Mouse (Mus musculus) heart, embryonic 13.5 days (tissue): Measurements from ENCODE around the gene Rftn1. TPM values are rescaled to one million over a fixed set of nuclear protein-coding genes. Genes with fewer than 3 reads are reported as not detected.
"Not testable (repeated sequence)": the region's sequence is repeated elsewhere in the genome, so short reads cannot be mapped to it uniquely, and the experiment has no call there.

ENCODE experiments used
- ATAC-seq: fragments of 200-750 bp; cut with Nextera tagmentation; 2 replicates; pipeline ENCODE4 v1.8.0; 2017; ENCODE audit warnings: moderate TSS enrichment; ENCODE audit not compliant: insufficient number of reproducible peaks, low FRiP score, low TSS enrichment; ENCODE audit errors: extremely low read depth
- H3K27ac ChIP-seq: fragments of 300-500 bp; sonication (generic); replicated peaks from 2 replicates; pipeline ENCODE4 v1.5.1; 2015; ENCODE audit warnings: moderate library complexity, mild to moderate bottlenecking, inconsistent platforms
- H3K27me3 ChIP-seq: fragments of 300-500 bp; sonication (generic); replicated peaks from 2 replicates; pipeline ENCODE4 v1.6.1; 2015; ENCODE audit warnings: mild to moderate bottlenecking, inconsistent platforms
- H3K36me3 ChIP-seq: fragments of 300-500 bp; sonication (generic); 2 replicates; pipeline ENCODE4 v1.6.1; 2015; ENCODE audit warnings: mild to moderate bottlenecking, inconsistent platforms
- H3K4me1 ChIP-seq: fragments of 300-500 bp; sonication (generic); 2 replicates; pipeline ENCODE4 v1.6.1; 2015; ENCODE audit warnings: inconsistent platforms
- H3K4me2 ChIP-seq: fragments of 300-500 bp; sonication (generic); 2 replicates; pipeline ENCODE4 v1.6.1; 2015; ENCODE audit warnings: inconsistent platforms, mild to moderate bottlenecking, moderate library complexity
- H3K4me3 ChIP-seq: fragments of 300-500 bp; sonication (generic); 2 replicates; pipeline ENCODE4 v1.5.1; 2015; ENCODE audit warnings: moderate library complexity, mild to moderate bottlenecking, inconsistent platforms
- H3K9ac ChIP-seq: fragments of 300-500 bp; sonication (generic); 2 replicates; pipeline ENCODE4 v1.6.1; 2015; ENCODE audit warnings: inconsistent platforms, mild to moderate bottlenecking, moderate library complexity
- H3K9me3 ChIP-seq: fragments of 300-500 bp; sonication (generic); 2 replicates; pipeline ENCODE4 v1.6.1; 2016; ENCODE audit warnings: inconsistent platforms
- WGBS: fragments of 180-500 bp; shearing (Covaris S2); methylation state at CpG from one replicate; pipeline ENCODE4 v1.1.7; 2015; ENCODE audit warnings: mixed read lengths; 5-methylcytosine and 5-hydroxymethylcytosine counted together
- polyA plus RNA-seq: library from polyadenylated mRNA; unstranded; fragments of >200 nt; fragmentation: Nextera tagmentation; extraction: Ambion mirVana; gene quantifications from 2 replicates; pipeline ENCODE4 v1.2.1, GENCODE M21; 2015

The Rftn1 gene
- polyA plus RNA-seq, 1 experiment from 2014 or later = 26.3 TPM

GRCm38 (mm10) chr17:50124708-50125107, 65.8 kb downstream of the Rftn1 start:
- Histone ChIP-seq H3K9me3 (no peaks in the 10 kb centered on the region), H3K27me3 (no peaks in the 10 kb centered on the region), H3K4me3 (no peak overlapping the region), H3K4me2 (no peak overlapping the region), H3K4me1 (peaks cover 62% of the 10 kb centered on the region), H3K27ac (no peak overlapping the region), H3K36me3 (no peaks in the 10 kb centered on the region), H3K9ac (no peak overlapping the region)
- no peak for ATAC-seq
- 53% methylated on average over 4 of the region's 4 CpGs for WGBS

GRCm38 (mm10) chr17:50122555-50122954, 67.9 kb downstream of the Rftn1 start:
- Histone ChIP-seq H3K36me3 (no peaks in the 10 kb centered on the region), H3K27ac (no peak overlapping the region), H3K27me3 (no peaks in the 10 kb centered on the region), H3K4me1 (peaks cover 58% of the 10 kb centered on the region), H3K4me3 (no peak overlapping the region), H3K9me3 (no peaks in the 10 kb centered on the region), H3K4me2 (no peak overlapping the region), H3K9ac (no peak overlapping the region)
- ATAC-seq = no peak
- WGBS = 65% methylated on average over 8 of the region's 8 CpGs

GRCm38 (mm10) chr17:50120098-50120497, 70.4 kb downstream of the Rftn1 start:
- H3K9me3 ChIP-seq = no peaks in the 10 kb centered on the region
- no peak overlapping the region for H3K9ac ChIP-seq
- no peak overlapping the region for H3K4me3 ChIP-seq
- H3K27ac ChIP-seq = peak overlapping the region; percentile 58
- WGBS = 40% methylated on average over 4 of the region's 4 CpGs
- H3K4me2 ChIP-seq = no peak overlapping the region
- no peaks in the 10 kb centered on the region for H3K27me3 ChIP-seq
- ATAC-seq = peak; percentile 46; the same call in 1 of the 2 replicates
- H3K36me3 ChIP-seq = no peaks in the 10 kb centered on the region; the same call in 1 of the 2 replicates
- peaks cover 50% of the 10 kb centered on the region for H3K4me1 ChIP-seq

- no peak overlapping the region for H3K27ac ChIP-seq
- WGBS = 85% methylated on average over 7 of the region's 7 CpGs
- no peak overlapping the region for H3K4me3 ChIP-seq
- no peak for ATAC-seq
- peaks cover 3% of the 10 kb centered on the region; the same call in 1 of the 2 replicates for H3K36me3 ChIP-seq
- H3K4me2 ChIP-seq = no peak overlapping the region
- no peaks in the 10 kb centered on the region for H3K9me3 ChIP-seq
- no peaks in the 10 kb centered on the region for H3K27me3 ChIP-seq
- no peak overlapping the region for H3K9ac ChIP-seq
- H3K4me1 ChIP-seq = peaks cover 30% of the 10 kb centered on the region
Observed at GRCm38 (mm10) chr17:50117461-50117860, 73.0 kb downstream of the Rftn1 start.

DNA sequence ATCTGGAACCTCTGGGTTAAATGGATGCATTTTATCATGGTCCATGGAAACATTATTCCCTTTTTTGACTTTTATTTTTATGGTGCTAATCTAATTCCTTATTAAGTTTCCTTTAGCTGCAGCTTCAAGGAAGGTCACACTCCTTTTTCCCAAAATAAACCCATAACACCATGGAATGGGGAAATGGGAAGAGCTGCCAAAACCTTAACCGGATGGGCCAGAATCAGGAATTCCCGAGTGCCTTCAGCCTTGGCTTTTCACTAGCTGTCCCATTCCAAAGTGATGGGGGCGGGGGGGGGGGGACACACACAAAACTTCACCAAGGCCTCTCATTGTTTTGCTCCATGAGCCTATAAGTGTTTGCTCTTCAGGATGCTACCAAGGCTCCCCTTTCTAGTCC, 73.5 kb downstream of the Rftn1 start:
- H3K27me3 ChIP-seq = no peaks in the 10 kb centered on the region
- no peak overlapping the region for H3K27ac ChIP-seq
- no peak overlapping the region for H3K4me3 ChIP-seq
- peaks cover 25% of the 10 kb centered on the region for H3K4me1 ChIP-seq
- no peak for ATAC-seq
- H3K9me3 ChIP-seq = no peaks in the 10 kb centered on the region
- WGBS = 72% methylated on average over 3 of the region's 3 CpGs
- no peak overlapping the region for H3K9ac ChIP-seq
- no peak overlapping the region for H3K4me2 ChIP-seq
- peaks cover 3% of the 10 kb centered on the region; the same call in 1 of the 2 replicates for H3K36me3 ChIP-seq

- not testable (repeated sequence) for H3K9ac ChIP-seq, H3K4me3 ChIP-seq, H3K27me3 ChIP-seq, H3K4me2 ChIP-seq, H3K9me3 ChIP-seq, ATAC-seq, H3K36me3 ChIP-seq, H3K27ac ChIP-seq
- peaks cover 20% of the 10 kb centered on the region for H3K4me1 ChIP-seq
- WGBS = 90% methylated on average over 1 of the region's 1 CpGs
Observed at GRCm38 (mm10) chr17:50116401-50116800, 74.1 kb downstream of the Rftn1 start.

DNA sequence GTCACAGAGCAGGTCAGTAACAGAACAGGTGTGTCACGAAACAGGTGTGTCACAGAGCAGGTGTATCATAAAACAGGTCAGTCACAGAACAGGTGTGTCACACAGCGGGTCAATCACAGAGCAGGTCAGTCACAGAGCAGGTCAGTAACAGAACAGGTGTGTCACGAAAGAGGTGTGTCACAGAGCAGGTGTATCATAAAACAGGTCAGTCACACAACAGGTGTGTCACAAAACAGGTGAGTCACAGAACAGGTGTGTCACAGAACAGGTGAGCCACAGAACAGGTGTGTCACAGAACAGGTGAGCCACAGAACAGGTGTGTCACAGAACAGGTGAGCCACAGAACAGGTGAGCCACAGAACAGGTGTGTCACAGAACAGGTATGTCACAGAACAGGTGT, 74.8 kb downstream of the Rftn1 start:
- not testable (repeated sequence) for H3K36me3 ChIP-seq

DNA sequence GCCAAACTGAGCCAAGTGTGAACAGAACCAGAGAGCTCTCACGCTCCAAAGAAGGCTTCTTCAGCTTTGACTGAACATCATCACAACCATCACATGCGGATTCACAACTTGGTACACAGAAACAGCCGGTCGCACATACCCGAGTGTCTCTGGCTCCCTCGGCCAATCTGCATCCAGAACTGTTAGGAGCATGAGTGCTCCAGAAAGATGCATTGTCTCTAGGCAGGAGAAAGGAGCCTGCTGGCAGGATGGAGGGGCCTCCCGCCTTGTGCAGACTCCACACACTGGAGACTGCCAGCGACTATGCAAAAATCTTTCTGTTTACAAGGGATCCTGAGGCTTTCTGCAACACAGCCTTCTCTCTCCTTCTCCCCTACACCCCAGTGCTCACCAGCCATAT, 75.8 kb downstream of the Rftn1 start:
- Histone ChIP-seq H3K36me3 (peaks cover 3% of the 10 kb centered on the region; the same call in 1 of the 2 replicates), H3K4me1 (peaks cover 3% of the 10 kb centered on the region)
- WGBS = 79% methylated on average over 8 of the region's 8 CpGs

More for the DNA sequence above, 74.8 kb downstream of the Rftn1 start:
- not testable (repeated sequence) for H3K27me3 ChIP-seq, ATAC-seq, H3K4me3 ChIP-seq, H3K9ac ChIP-seq, H3K9me3 ChIP-seq, H3K4me2 ChIP-seq, H3K27ac ChIP-seq
- 92% methylated on average over 3 of the region's 3 CpGs for WGBS
- H3K4me1 ChIP-seq = peaks cover 13% of the 10 kb centered on the region

DNA sequence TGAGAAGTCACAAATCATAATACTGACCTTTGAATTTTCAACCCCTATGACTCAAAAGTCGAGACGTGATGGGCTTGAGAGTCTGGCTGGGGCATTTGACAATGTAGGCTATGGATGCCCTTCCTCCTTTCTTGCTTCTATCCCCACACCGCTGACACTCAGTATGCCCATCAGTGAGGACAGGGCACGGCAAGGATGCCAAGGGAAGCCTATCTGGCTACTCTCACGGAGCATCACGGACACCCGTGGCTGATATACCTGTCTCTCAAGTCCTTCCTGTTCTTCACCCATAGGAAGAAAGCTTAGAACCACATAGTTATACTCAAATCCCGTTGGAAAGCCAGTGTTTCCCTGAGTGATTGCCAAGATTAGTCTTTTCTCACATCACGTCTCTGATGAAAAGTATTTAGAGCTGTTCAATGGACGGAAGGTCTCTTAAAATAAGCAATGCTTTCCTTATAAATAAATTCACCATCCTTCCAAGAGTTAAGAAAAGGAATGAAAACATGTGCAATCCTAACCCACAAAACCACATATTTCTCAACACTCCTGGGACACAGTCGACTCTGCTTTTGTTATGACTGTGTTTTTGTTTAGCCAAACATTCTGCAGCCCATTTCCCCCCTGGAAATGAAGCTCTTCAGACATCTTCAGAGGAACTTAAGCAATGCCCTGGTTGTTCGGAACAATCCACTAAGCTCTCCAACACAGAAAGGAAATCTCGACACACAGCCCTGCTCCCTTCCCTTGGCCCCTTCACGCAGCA, 79.6 kb downstream of the Rftn1 start:
- no peak overlapping the region for H3K9ac ChIP-seq
- no peaks in the 10 kb centered on the region for H3K9me3 ChIP-seq
- H3K27ac ChIP-seq = no peak overlapping the region
- no peaks in the 10 kb centered on the region for H3K27me3 ChIP-seq
- ATAC-seq = no peak
- peaks cover 17% of the 10 kb centered on the region for H3K36me3 ChIP-seq
- WGBS = 71% methylated on average over 14 of the region's 14 CpGs
- H3K4me3 ChIP-seq = no peak overlapping the region
- H3K4me1 ChIP-seq = no peaks in the 10 kb centered on the region
- H3K4me2 ChIP-seq = no peak overlapping the region

More for the DNA sequence above, 75.8 kb downstream of the Rftn1 start:
- ATAC-seq = no peak
- no peak overlapping the region for H3K9ac ChIP-seq
- H3K4me3 ChIP-seq = no peak overlapping the region
- no peak overlapping the region for H3K27ac ChIP-seq
- no peaks in the 10 kb centered on the region for H3K27me3 ChIP-seq
- H3K9me3 ChIP-seq = no peaks in the 10 kb centered on the region
- H3K4me2 ChIP-seq = no peak overlapping the region

DNA sequence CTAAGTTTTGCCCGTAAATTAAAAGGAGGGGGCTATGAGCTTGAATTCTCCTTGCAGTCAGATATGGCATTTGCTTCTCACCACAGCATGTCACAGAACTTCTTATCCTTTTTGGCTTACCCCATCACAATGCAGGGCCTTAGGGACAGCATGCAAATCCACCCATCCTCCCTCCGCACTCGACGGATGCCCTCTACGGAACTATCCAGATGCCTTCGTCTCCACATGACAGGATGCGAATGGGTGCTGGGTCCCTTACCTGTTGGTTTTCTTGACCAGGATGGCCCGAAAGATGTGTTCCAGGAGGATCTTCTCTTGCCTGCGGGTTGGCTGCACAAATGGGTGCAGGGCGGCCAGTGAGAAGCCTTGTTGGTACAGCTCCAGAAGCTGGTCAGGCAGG, 83.7 kb downstream of the Rftn1 start:
- no peaks in the 10 kb centered on the region for H3K4me1 ChIP-seq
- no peak overlapping the region for H3K4me2 ChIP-seq
- 85% methylated on average over 10 of the region's 10 CpGs for WGBS
- H3K9me3 ChIP-seq = 0 out of 2 replicates have a peak, but pooled peaks cover 5% of the 10 kb centered on the region
- H3K36me3 ChIP-seq = peaks cover 26% of the 10 kb centered on the region
- H3K27me3 ChIP-seq = no peaks in the 10 kb centered on the region
- no peak overlapping the region for H3K27ac ChIP-seq
- H3K4me3 ChIP-seq = no peak overlapping the region
- H3K9ac ChIP-seq = no peak overlapping the region
- no peak for ATAC-seq

- 74% methylated on average over 3 of the region's 3 CpGs for WGBS
- ATAC-seq = no peak
- no peak overlapping the region for H3K4me3 ChIP-seq
- H3K9ac ChIP-seq = no peak overlapping the region
- no peak overlapping the region for H3K27ac ChIP-seq
- H3K4me1 ChIP-seq = peaks cover 5% of the 10 kb centered on the region
- peaks cover 26% of the 10 kb centered on the region for H3K36me3 ChIP-seq
- H3K27me3 ChIP-seq = no peaks in the 10 kb centered on the region
- H3K9me3 ChIP-seq = 0 out of 2 replicates have a peak, but pooled peaks cover 5% of the 10 kb centered on the region
- no peak overlapping the region for H3K4me2 ChIP-seq
Observed at GRCm38 (mm10) chr17:50104131-50104530, 86.3 kb downstream of the Rftn1 start.

- Histone ChIP-seq H3K27ac (no peak overlapping the region), H3K4me2 (no peak overlapping the region), H3K9me3 (0 out of 2 replicates have a peak, but pooled peaks cover 5% of the 10 kb centered on the region), H3K4me3 (no peak overlapping the region), H3K27me3 (no peaks in the 10 kb centered on the region), H3K36me3 (peaks cover 19% of the 10 kb centered on the region), H3K9ac (no peak overlapping the region), H3K4me1 (peaks cover 5% of the 10 kb centered on the region)
- no peak for ATAC-seq
- WGBS = 83% methylated on average over 3 of the region's 3 CpGs
Observed at GRCm38 (mm10) chr17:50101416-50101815, 89.1 kb downstream of the Rftn1 start.
